Mouse (Mus musculus): ENCODE results near the gene Lemd2.

GRCm38 (mm10) chr17:27159169-27159568 is 45.1 kb downstream of the Lemd2 start:
- TF ChIP-seq CTCF (conservative IDR thresholded peaks at IDR 0.05; ENCODE audit: insufficient read depth, insufficient read length, low read depth, low read length): no peak
- no peak for TF ChIP-seq POLR2A (IDR thresholded peaks at IDR 0.05; ENCODE audit: low read depth, low read length)
